Mouse (Mus musculus) liver, adult 2 months (tissue): ENCODE data around the gene Mrtfb.

Experiments
- CTCF ChIP-seq: fragments of 200-500 bp; IDR thresholded peaks from 2 replicates; pipeline ENCODE4 v1.5.1; 2011; ENCODE audit warnings: low read depth, low read length, control low read depth
- POLR2A ChIP-seq: fragments of 200-500 bp; IDR thresholded peaks from 2 replicates; pipeline ENCODE4 v1.6.1; 2011; ENCODE audit warnings: low read length, control low read depth; ENCODE audit not compliant: insufficient read depth; ENCODE audit errors: extremely low read depth

- TF ChIP-seq CTCF (no peak), POLR2A (no peak)
These were observed 191.9 kb downstream of the Mrtfb start for GRCm38 (mm10) chr16:13448051-13448705.
